Mouse (Mus musculus): Measurements from ENCODE around the gene Gm10972. TPM values are rescaled to one million over a fixed set of nuclear protein-coding genes. Genes with fewer than 3 reads are reported as not detected.
"Not testable (repeated sequence)": the region's sequence is repeated elsewhere in the genome, so short reads cannot be mapped to it uniquely, and the experiment has no call there.

Gene Gm10972
- polyA plus RNA-seq, 1 experiment: not detected

DNA sequence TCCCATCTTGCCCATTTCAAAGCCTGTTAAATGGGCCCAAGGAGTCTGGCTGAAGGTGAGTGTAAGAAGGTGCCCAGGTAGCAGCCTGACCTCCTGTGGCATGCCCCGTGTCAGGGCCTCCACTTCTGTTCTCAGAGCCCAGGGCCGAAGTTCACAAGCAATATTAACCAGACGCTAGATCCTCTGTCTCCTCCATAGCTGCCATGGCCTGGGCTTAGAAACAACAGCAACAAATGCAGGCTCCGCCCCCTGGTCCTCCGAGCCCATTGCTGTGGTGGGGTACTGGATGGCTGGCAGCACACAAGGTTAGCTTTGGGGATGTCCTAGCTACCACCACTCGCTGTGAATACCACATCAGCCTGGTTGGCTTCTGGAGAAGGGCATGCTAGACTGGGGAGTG lies 47.2 kb downstream of the Gm10972 start:
- not testable (repeated sequence) for H3K4me3 ChIP-seq (ENCODE audit: insufficient read depth, low read depth, low read length); H3K4me1 ChIP-seq (ENCODE audit: control insufficient read depth, insufficient read depth, low read length); H3K36me3 ChIP-seq (ENCODE audit: control insufficient read depth, insufficient read depth, low read length); H3K27me3 ChIP-seq (replicated peaks; ENCODE audit: control insufficient read depth, insufficient read depth, low read length)
- 53% methylated on average over 6 of the region's 6 CpGs for WGBS
- DNase-seq: peak; percentile 76
- H3K27ac ChIP-seq (ENCODE audit: insufficient read depth, low read depth, low read length): peak overlapping the region; percentile 76

GRCm38 (mm10) chr3:94690616-94691247 lies 47.8 kb downstream of the Gm10972 start:
- Histone ChIP-seq H3K4me3 (ENCODE audit: insufficient read depth, low read depth, low read length) (no peak overlapping the region), H3K4me1 (ENCODE audit: control insufficient read depth, insufficient read depth, low read length) (peaks cover 10% of the 10 kb centered on the region), H3K27ac (ENCODE audit: insufficient read depth, low read depth, low read length) (peak overlapping the region; percentile 76), H3K36me3 (ENCODE audit: control insufficient read depth, insufficient read depth, low read length) (no peaks in the 10 kb centered on the region), H3K27me3 (replicated peaks; ENCODE audit: control insufficient read depth, insufficient read depth, low read length) (no peaks in the 10 kb centered on the region)
- TF ChIP-seq CTCF (conservative IDR thresholded peaks at IDR 0.05; ENCODE audit: insufficient read depth, insufficient read length, low read depth, low read length) (no peak), POLR2A (IDR thresholded peaks at IDR 0.05; ENCODE audit: low read depth, low read length) (no peak)
- DNase-seq: peak; percentile 82

GRCm38 (mm10) chr3:94691694-94692093 lies 48.8 kb downstream of the Gm10972 start:
- not testable (repeated sequence) for DNase-seq

More at GRCm38 (mm10) chr3:94691694-94692093, 48.8 kb downstream of the Gm10972 start:
- not testable (repeated sequence) for H3K36me3 ChIP-seq (ENCODE audit: control insufficient read depth, insufficient read depth, low read length); H3K27me3 ChIP-seq (replicated peaks; ENCODE audit: control insufficient read depth, insufficient read depth, low read length); H3K27ac ChIP-seq (ENCODE audit: insufficient read depth, low read depth, low read length); H3K4me1 ChIP-seq (ENCODE audit: control insufficient read depth, insufficient read depth, low read length); H3K4me3 ChIP-seq (ENCODE audit: insufficient read depth, low read depth, low read length)
- 93% methylated on average over 4 of the region's 4 CpGs for WGBS

Other genes with a start within 250 kb of the Gm10972 start
- 0.14 and 0.20 TPM in 2 replicates for gene Lingo4, start 244.6 kb upstream of the Gm10972 start, polyA plus RNA-seq (2012; rRNA removed)
- 0.75 and 0.90 TPM in 2 replicates for gene Tdrkh, start 229.8 kb upstream of the Gm10972 start, polyA plus RNA-seq (2012; rRNA removed)
- 39.2 and 47.8 TPM in 2 replicates for gene Mrpl9, start 199.8 kb upstream of the Gm10972 start, polyA plus RNA-seq (2012; rRNA removed)
- gene Oaz3, start 199.2 kb upstream of the Gm10972 start, polyA plus RNA-seq (2012; rRNA removed): 0.25 and 1.0 TPM in 2 replicates
- 1.6 and 2.2 TPM in 2 replicates for gene Celf3, start 164.8 kb upstream of the Gm10972 start, polyA plus RNA-seq (2012; rRNA removed)
- gene Riiad1, start 162.8 kb upstream of the Gm10972 start, polyA plus RNA-seq (2012; rRNA removed): 0.39 and 0.47 TPM in 2 replicates
- 14.3 and 16.4 TPM in 2 replicates for gene Snx27, start 60.4 kb upstream of the Gm10972 start, polyA plus RNA-seq (2012; rRNA removed)
- gene Tuft1, start 15.8 kb downstream of the Gm10972 start, polyA plus RNA-seq (2012; rRNA removed): 15.3 and 15.9 TPM in 2 replicates
- gene Selenbp2, start 50.4 kb downstream of the Gm10972 start, polyA plus RNA-seq (2012; rRNA removed): 22.6 and 26.7 TPM in 2 replicates
- gene Cgn, start 143.4 kb downstream of the Gm10972 start, polyA plus RNA-seq (2012; rRNA removed): 6.0 and 6.8 TPM in 2 replicates
- 19.7 and 21.0 TPM in 2 replicates for gene Pogz, start 194.5 kb downstream of the Gm10972 start, polyA plus RNA-seq (2012; rRNA removed)
- gene Psmb4, start 243.8 kb downstream of the Gm10972 start, polyA plus RNA-seq (2012; rRNA removed): 235 and 307 TPM in 2 replicates